Mouse (Mus musculus): Measurements from ENCODE around the gene Olfr1090.

Olfr1090 gene

DNA sequence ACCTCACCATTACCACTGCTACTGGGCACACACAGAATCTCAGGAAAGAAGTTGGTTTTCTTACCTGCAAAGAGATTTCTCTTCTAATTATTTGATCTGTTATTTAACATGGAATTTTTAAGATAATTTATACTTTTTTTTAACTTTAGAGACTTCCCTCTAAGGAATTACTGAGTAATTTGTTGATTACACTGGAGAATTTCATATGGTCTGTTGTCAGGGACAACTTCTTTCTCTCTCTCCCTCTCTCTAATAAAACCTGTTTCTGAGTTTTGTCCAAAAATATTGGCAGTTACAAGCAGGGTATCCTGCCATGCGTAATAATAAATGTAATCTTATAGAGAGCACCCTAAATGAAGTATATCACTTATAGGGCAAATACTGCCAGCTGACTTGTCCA lies at the start of gene Olfr1090:
TSS of gene Olfr1090 (minus strand) at position 101 of the 400 bp plus-strand sequence.
- no peak for DNase-seq (ENCODE audit: extremely low read depth, low read depth)

DNA sequence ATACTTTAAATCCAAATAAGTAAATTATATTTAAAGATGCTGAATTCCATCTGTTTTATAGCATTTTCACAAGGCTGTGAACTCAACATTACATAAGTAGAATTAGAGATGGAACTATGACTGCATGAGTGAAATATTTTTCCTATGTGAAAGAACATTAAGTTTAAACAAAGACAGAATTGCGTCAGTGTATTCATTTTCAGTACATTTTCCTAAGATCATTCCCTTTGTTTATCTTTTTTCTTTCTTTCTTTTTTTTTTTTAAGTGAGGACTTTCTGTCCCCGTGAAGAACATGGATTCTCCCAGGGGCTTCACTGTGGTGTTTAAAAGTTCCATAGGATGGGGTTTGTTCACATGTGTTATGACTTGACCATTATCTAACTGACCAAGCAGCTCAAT lies 23.4 kb upstream of the Olfr1090 start, which contains the start of gene Olfr1093:
TSS of gene Olfr1093 (plus strand) at position 301 of the 400 bp plus-strand sequence.
- DNase-seq (ENCODE audit: extremely low read depth, low read depth): no peak

GRCm38 (mm10) chr2:86761050-86761449 lies 2.3 kb upstream of the Olfr1090 start:
- DNase-seq (ENCODE audit: extremely low read depth, low read depth): no peak

DNA sequence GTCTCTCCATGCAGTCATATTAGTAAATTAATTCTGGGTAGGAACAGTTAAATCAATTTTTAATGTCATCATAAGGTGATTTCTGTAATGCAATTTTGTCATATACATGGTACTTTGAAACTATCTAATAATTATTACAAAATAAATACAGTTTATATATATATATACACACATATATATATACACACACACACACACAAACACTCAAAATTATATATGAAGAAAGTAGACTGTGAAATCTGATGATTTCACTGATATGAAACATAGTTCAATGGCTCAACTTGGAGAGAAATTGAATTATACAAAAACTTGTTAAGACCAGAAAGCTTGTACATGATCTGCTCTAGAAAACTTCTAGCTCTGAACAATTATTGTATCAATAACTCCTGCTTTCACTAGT lies 25.2 kb downstream of the Olfr1090 start, which contains the start of gene Olfr1089:
TSS of gene Olfr1089 (minus strand) at position 101 of the 400 bp plus-strand sequence.
- no peak for DNase-seq (ENCODE audit: extremely low read depth, low read depth)

Measured in MEL-GATA-1-ER (cell line).